Mouse (Mus musculus): ENCODE measurements around the gene Nell1. TPM values are rescaled to one million over a fixed set of nuclear protein-coding genes. Genes with fewer than 3 reads are reported as not detected.

Gene Nell1
- total RNA-seq, 2 experiments from 2014 or later = 1.5 to 2.1 TPM

GRCm38 (mm10) chr7:50826180-50826579, 851.5 kb downstream of the Nell1 start:
- no peak for DNase-seq (ENCODE audit: low spot score in 2 of 2)

- no peak for DNase-seq (ENCODE audit: low spot score in 2 of 2)
These were observed 858.1 kb downstream of the Nell1 start for GRCm38 (mm10) chr7:50832799-50833198.

DNA sequence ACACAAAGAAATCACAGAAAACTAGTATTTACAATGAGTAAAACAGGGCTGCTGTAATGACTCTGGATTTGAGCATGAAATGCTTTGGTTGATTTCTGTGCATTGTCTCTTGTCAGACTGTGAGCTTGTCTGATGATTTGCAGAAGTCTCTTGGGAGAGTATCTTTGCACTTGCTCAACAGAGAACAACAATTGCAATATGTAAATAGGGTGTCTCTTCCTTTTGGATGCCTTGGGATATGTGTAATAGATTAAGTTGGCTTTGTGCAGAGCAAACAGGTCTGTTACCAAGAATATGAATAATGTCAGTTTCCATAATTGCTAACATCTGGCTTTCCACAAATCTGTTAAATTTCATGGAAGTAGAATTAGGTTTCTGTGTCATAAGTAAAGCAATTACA, 868.0 kb downstream of the Nell1 start:
- no peak for DNase-seq (ENCODE audit: low spot score in 2 of 2)

- DNase-seq (ENCODE audit: low spot score in 2 of 2) = no peak
These were observed 873.3 kb downstream of the Nell1 start for GRCm38 (mm10) chr7:50847921-50848320.

DNA sequence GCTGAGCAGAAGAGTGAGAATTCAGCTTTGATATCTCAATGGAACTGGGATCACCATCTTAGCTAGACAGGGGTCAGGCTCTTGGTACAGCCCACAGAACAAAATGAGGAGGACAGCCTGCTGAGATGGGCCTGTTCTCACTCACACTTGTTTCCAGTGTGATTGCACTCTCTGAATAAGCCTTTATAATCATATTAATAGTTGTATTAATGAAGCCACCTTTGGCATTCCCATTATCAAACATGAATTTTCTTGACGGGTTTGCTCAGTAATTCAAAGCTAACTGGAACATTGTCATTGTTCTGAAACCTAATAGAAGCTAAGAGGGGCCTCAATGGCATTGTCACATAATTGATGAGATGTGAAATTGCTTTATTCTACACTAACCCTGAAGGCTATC, 875.6 kb downstream of the Nell1 start:
- no peak for DNase-seq (ENCODE audit: low spot score in 2 of 2)

GRCm38 (mm10) chr7:50870181-50870580, 895.5 kb downstream of the Nell1 start:
- no peak for DNase-seq (ENCODE audit: low spot score in 2 of 2)

- no peak for DNase-seq (ENCODE audit: low spot score in 2 of 2)
These were observed 913.0 kb downstream of the Nell1 start for GRCm38 (mm10) chr7:50887625-50888024.

DNA sequence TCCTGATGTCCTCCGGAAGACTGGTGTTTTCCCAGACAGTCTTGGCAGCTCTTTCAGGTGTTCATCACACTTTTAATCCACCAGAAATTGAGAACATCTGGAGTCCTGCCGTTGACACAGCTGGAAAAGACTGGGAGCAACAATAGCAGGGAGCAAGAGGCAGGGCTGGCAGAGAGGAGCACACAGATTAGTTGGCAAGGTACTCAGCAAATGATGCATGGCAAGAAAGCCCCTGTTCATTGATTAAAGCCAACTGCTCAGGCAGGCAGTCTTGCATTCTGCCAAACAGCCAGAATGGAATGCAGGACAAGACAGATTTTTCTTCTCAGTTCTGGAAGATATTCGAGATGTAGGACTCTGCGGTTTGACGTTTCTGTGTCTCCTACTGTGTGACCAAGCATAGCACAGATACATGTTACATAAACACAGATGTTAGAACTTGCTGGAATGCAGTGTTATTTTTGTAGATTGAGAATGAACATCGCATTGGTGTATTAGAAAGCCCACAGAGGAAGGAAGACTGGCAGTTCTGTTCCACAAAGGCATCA, 925.0 kb downstream of the Nell1 start:
- no peak for DNase-seq (ENCODE audit: low spot score in 2 of 2)

Other genes starting within 250 kb of the Nell1 start
- 10 to 100 TPM; 21.1 to 21.2 TPM for gene Htatip2, start 215.7 kb upstream of the Nell1 start, total RNA-seq (2021)
- 10 to 100 TPM; 39.4 to 41.1 TPM for gene Prmt3, start 196.5 kb upstream of the Nell1 start, total RNA-seq (2021)
- gene Slc6a5, start 64.7 kb upstream of the Nell1 start, total RNA-seq (2021) = under 1 TPM; 0.17 to 0.42 TPM

Data from adrenal gland, postnatal 4 days (tissue).